Mouse (Mus musculus) midbrain, embryonic 15.5 days (tissue): ENCODE measurements around the gene Agbl4. TPM values are rescaled to one million over a fixed set of nuclear protein-coding genes. Genes with fewer than 3 reads are reported as not detected.
A peak's percentile ranks its signal among the peaks of the same experiment; 100 is the strongest.

Source experiments
- ATAC-seq: fragments of 200-750 bp; cut with Nextera tagmentation; replicated peaks from 2 replicates; pipeline ENCODE4 v1.8.0; 2017; ENCODE audit warnings: moderate TSS enrichment
- H3K27ac ChIP-seq: fragments of 300-500 bp; sonication (generic); 2 replicates; pipeline ENCODE4 v1.5.1; 2015; ENCODE audit warnings: mild to moderate bottlenecking, inconsistent platforms
- H3K27me3 ChIP-seq: fragments of 300-500 bp; sonication (generic); replicated peaks from 2 replicates; pipeline ENCODE4 v1.6.1; 2015; ENCODE audit warnings: inconsistent platforms
- H3K36me3 ChIP-seq: fragments of 300-500 bp; sonication (generic); replicated peaks from 2 replicates; pipeline ENCODE4 v1.6.1; 2015; ENCODE audit warnings: inconsistent platforms
- H3K4me1 ChIP-seq: fragments of 300-500 bp; sonication (generic); 2 replicates; pipeline ENCODE4 v1.6.1; 2015; ENCODE audit warnings: inconsistent platforms
- H3K4me2 ChIP-seq: fragments of 300-500 bp; sonication (generic); 2 replicates; pipeline ENCODE4 v1.6.1; 2015; ENCODE audit warnings: inconsistent platforms, mild to moderate bottlenecking, moderate library complexity
- H3K4me3 ChIP-seq: fragments of 300-500 bp; sonication (generic); 2 replicates; pipeline ENCODE4 v1.5.1; 2015; ENCODE audit warnings: mild to moderate bottlenecking, inconsistent platforms
- H3K9ac ChIP-seq: fragments of 300-500 bp; sonication (generic); 2 replicates; pipeline ENCODE4 v1.6.1; 2015; ENCODE audit warnings: mild to moderate bottlenecking, inconsistent platforms
- H3K9me3 ChIP-seq: fragments of 300-500 bp; sonication (generic); 2 replicates; pipeline ENCODE4 v1.6.1; 2016; ENCODE audit warnings: inconsistent platforms
- WGBS: fragments of 180-500 bp; shearing (Covaris S2); methylation state at CpG from one replicate; pipeline ENCODE4 v1.1.7; 2015; ENCODE audit warnings: mixed read lengths; 5-methylcytosine and 5-hydroxymethylcytosine counted together
- polyA plus RNA-seq: library from polyadenylated mRNA; unstranded; fragments of >200 nt; fragmentation: Nextera tagmentation; extraction: Ambion mirVana; gene quantifications from 2 replicates; pipeline ENCODE4 v1.2.1, GENCODE M21; 2015

The Agbl4 gene
- polyA plus RNA-seq, 1 experiment from 2014 or later, result 2.7 TPM

DNA sequence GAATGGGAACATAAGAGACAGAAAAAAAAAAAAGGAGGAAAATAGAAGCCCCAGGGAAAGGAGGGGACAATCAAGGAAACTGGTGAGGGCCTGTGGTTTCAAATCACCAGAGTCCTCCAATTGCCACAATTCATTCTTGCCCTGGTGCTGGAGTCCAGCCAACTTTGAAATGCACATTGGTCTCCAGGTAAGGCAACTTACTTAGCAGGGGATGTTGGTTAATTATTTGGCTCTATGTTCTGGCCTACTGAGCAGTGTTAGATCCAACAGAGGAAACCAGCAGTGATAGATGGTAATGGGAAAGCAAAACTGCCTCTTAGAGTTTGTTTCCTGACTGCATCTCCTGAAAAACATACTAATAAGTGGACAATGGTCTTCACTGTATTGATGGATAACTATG, 979.7 kb downstream of the Agbl4 start:
- no peak overlapping the region for H3K4me3 ChIP-seq
- H3K36me3 ChIP-seq, result no peaks in the 10 kb centered on the region
- ATAC-seq, result no peak
- H3K4me1 ChIP-seq, result no peaks in the 10 kb centered on the region
- H3K9me3 ChIP-seq, result no peaks in the 10 kb centered on the region
- H3K9ac ChIP-seq, result no peak overlapping the region
- no peak overlapping the region for H3K27ac ChIP-seq
- no peaks in the 10 kb centered on the region for H3K27me3 ChIP-seq
- H3K4me2 ChIP-seq, result no peak overlapping the region

- ATAC-seq, result no peak
- no peak overlapping the region for H3K9ac ChIP-seq
- no peaks in the 10 kb centered on the region for H3K4me1 ChIP-seq
- 97% methylated on average over 3 of the region's 3 CpGs for WGBS
- H3K4me3 ChIP-seq, result no peak overlapping the region
- H3K4me2 ChIP-seq, result no peak overlapping the region
- H3K36me3 ChIP-seq, result no peaks in the 10 kb centered on the region
- no peaks in the 10 kb centered on the region for H3K27me3 ChIP-seq
- no peak overlapping the region for H3K27ac ChIP-seq
- H3K9me3 ChIP-seq, result no peaks in the 10 kb centered on the region
These were observed 980.6 kb downstream of the Agbl4 start for GRCm38 (mm10) chr4:111378071-111378470.

DNA sequence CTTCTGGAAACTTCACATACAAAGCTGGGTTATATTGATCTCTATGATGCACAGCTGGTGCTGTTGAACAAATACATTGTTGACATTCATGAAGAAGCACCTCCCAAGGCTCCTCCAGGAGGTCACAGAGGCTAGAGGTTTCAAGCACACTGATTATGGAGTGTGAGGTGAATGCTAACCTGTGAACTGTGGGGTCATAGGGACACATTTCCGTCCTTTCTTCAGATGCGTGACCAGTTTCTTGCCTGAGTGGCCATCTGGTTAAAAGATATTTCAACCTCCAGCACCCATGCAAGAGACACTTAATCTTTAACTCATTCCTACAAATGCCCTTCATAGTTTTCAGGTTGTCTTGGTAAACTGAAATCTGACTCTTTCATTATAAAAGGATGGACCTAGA, 985.6 kb downstream of the Agbl4 start:
- H3K36me3 ChIP-seq, result no peaks in the 10 kb centered on the region
- no peak overlapping the region for H3K4me2 ChIP-seq
- H3K9me3 ChIP-seq, result no peaks in the 10 kb centered on the region
- no peak overlapping the region for H3K4me3 ChIP-seq
- H3K27me3 ChIP-seq, result no peaks in the 10 kb centered on the region
- WGBS, result 81% methylated on average over 2 of the region's 2 CpGs
- H3K9ac ChIP-seq, result no peak overlapping the region
- no peaks in the 10 kb centered on the region for H3K4me1 ChIP-seq
- no peak for ATAC-seq
- no peak overlapping the region for H3K27ac ChIP-seq

GRCm38 (mm10) chr4:111390736-111391135, 993.3 kb downstream of the Agbl4 start:
- no peak overlapping the region for H3K4me2 ChIP-seq
- no peak overlapping the region for H3K9ac ChIP-seq
- no peaks in the 10 kb centered on the region for H3K9me3 ChIP-seq
- H3K36me3 ChIP-seq, result no peaks in the 10 kb centered on the region
- H3K4me3 ChIP-seq, result no peak overlapping the region
- H3K27ac ChIP-seq, result no peak overlapping the region
- no peaks in the 10 kb centered on the region for H3K4me1 ChIP-seq
- no peaks in the 10 kb centered on the region for H3K27me3 ChIP-seq
- no peak for ATAC-seq

GRCm38 (mm10) chr4:111399784-111400183, 1002.3 kb downstream of the Agbl4 start:
- H3K4me2 ChIP-seq, result no peak overlapping the region
- no peaks in the 10 kb centered on the region for H3K27me3 ChIP-seq
- no peak for ATAC-seq
- H3K36me3 ChIP-seq, result no peaks in the 10 kb centered on the region
- no peaks in the 10 kb centered on the region for H3K4me1 ChIP-seq
- H3K4me3 ChIP-seq, result no peak overlapping the region
- H3K9ac ChIP-seq, result no peak overlapping the region
- no peak overlapping the region for H3K27ac ChIP-seq
- H3K9me3 ChIP-seq, result no peaks in the 10 kb centered on the region

DNA sequence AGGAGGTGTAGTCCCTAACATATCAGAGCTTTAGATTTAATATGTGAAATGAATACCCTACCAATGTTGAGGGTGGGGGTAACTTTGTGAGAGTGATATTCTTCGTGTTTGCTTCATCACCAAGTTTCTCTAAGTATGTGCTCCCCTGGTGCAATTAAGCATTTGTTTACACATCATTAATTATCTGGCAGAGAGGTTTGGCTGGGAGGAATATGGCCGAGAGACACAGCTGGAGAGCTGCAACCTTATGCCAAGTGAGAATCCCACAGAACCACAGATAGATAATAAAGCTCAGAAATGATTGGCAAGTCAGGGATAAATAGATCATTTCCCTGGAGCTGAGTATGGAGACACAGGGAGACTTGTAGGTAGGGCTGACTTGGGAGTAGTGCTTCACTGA, 1003.2 kb downstream of the Agbl4 start:
- no peaks in the 10 kb centered on the region for H3K36me3 ChIP-seq
- no peak overlapping the region for H3K27ac ChIP-seq
- H3K27me3 ChIP-seq, result no peaks in the 10 kb centered on the region
- 47% methylated on average over 2 of the region's 2 CpGs for WGBS
- no peak for ATAC-seq
- H3K9ac ChIP-seq, result no peak overlapping the region
- H3K9me3 ChIP-seq, result no peaks in the 10 kb centered on the region
- H3K4me2 ChIP-seq, result no peak overlapping the region
- no peak overlapping the region for H3K4me3 ChIP-seq
- no peaks in the 10 kb centered on the region for H3K4me1 ChIP-seq

DNA sequence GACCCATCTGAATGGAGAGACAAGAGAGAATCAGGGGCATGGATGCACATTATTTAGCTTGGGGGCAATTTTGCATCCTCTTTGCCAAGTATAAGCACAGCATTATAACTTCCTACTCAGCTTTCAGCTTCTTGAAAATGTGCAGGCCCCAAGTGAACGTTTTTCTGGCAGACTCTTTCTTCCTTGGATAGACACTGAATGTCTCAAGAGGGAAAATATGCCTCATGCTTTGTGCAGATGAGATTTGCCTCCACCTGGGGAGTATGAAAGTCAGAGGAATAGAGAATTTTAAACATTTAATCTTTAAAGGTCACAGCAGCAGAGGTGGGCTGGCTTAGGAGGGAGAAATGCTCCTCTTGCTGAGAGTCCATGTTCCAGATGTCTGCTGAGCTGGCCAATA, 1005.8 kb downstream of the Agbl4 start:
- H3K9ac ChIP-seq, result no peak overlapping the region
- no peak overlapping the region for H3K27ac ChIP-seq
- no peak overlapping the region for H3K4me3 ChIP-seq
- no peak overlapping the region for H3K4me2 ChIP-seq
- 58% methylated on average over 1 of the region's 1 CpGs for WGBS
- no peaks in the 10 kb centered on the region for H3K27me3 ChIP-seq
- H3K36me3 ChIP-seq, result no peaks in the 10 kb centered on the region
- ATAC-seq, result no peak
- H3K4me1 ChIP-seq, result no peaks in the 10 kb centered on the region
- no peaks in the 10 kb centered on the region for H3K9me3 ChIP-seq

DNA sequence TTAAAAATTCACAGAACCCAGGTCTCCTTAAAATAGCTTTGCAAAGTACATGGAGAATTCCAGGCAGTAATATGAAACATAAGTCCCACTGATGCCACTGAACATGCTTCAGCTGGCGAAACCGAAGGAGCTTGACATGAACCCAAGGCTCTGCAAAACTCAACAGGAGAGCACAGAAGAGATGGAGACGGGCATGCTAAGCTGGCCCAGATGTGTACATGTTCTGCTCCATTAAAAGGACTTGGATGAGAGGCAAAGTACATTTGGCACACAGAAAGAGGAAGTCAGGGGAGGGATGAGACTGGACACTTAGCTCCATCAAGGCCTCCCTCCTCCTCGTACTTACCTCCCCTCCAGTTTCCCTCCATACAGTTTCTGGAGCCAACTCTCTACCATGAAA, 1013.3 kb downstream of the Agbl4 start:
- 84% methylated on average over 4 of the region's 4 CpGs for WGBS

DNA sequence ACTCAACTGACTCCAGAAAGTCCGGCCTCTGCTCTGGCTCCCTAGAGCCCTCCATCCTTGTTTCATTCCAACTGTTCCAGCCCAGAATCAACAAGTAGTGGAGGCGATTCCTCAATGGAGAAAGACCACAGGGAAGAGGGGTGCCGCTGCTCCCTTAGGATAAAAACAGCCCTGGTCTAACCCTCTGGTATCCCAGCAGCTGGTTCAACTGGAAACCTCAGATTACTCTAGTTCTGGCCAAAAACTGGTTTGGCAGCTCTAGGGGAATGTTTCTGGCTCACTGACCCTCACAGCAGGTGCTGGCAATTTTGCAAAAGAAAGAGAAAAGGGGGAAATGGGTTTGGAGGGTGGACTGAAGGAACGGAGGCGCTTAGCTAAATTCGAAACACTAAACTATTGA, 1016.9 kb downstream of the Agbl4 start:
- Histone ChIP-seq H3K27ac (peak overlapping the region; percentile 94), H3K4me3 (peak overlapping the region; percentile 96), H3K4me1 (peaks cover 35% of the 10 kb centered on the region), H3K9me3 (no peaks in the 10 kb centered on the region), H3K27me3 (no peaks in the 10 kb centered on the region), H3K36me3 (no peaks in the 10 kb centered on the region), H3K4me2 (peak overlapping the region; percentile 72), H3K9ac (peak overlapping the region; percentile 100)
- 0% methylated on average over 6 of the region's 6 CpGs for WGBS
- ATAC-seq, result peak; percentile 27

More for the DNA sequence above, 1013.3 kb downstream of the Agbl4 start:
- H3K9ac ChIP-seq, result no peak overlapping the region
- no peaks in the 10 kb centered on the region for H3K27me3 ChIP-seq
- H3K36me3 ChIP-seq, result no peaks in the 10 kb centered on the region
- H3K9me3 ChIP-seq, result no peaks in the 10 kb centered on the region
- no peak overlapping the region for H3K27ac ChIP-seq
- no peak overlapping the region for H3K4me2 ChIP-seq
- H3K4me3 ChIP-seq, result no peak overlapping the region
- ATAC-seq, result no peak
- H3K4me1 ChIP-seq, result peaks cover 6% of the 10 kb centered on the region

DNA sequence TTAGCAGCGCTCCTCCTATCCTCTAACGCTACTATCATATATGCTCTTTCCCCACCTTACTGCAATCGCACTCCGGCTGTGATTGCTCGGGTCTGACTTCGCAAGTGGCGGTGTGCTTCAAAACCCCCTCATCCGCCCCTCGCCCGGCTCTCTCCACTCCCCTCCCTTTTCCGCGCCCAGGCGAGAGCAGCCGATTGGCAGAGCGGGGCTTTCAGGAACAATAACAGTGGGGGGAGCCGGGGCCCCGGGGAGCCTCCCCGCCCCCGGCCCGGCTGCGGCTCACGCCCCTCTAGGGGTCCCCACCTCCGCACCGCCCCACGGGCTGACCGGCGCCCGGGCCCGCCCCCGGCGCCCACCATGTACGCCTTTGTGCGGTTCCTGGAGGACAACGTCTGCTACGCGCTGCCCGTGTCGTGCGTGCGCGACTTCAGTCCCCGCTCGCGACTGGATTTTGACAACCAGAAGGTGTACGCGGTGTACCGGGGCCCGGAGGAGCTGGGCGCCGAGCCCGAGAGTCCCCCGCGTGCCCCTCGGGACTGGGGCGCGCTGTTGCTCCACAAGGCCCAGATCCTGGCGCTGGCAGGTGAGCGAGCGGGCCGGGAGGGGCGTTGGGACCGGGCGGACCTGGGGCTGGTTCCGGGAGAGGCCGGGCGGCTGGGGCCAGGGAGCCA, 1017.5 kb downstream of the Agbl4 start, which contains the start of gene Bend5:
Gene Bend5 (plus strand): TSS at position 189 of the 671 bp plus-strand sequence.
- Histone ChIP-seq H3K9ac (peak within 1 kb of the TSS; percentile 100), H3K27me3 (no peaks in the 10 kb centered on the region), H3K4me2 (peak within 1 kb of the TSS; percentile 72), H3K4me3 (peak within 1 kb of the TSS; percentile 96), H3K27ac (peak within 1 kb of the TSS; percentile 94), H3K36me3 (no peaks in the 10 kb centered on the region), H3K9me3 (no peaks in the 10 kb centered on the region), H3K4me1 (peaks cover 35% of the 10 kb centered on the region)
- ATAC-seq, result peak; percentile 98
- under 1% methylated on average over 66 of the region's 66 CpGs for whole genome bisulfite sequencing

GRCm38 (mm10) chr4:111416126-111416525, 1018.7 kb downstream of the Agbl4 start:
- peak overlapping the region; percentile 96 for H3K4me3 ChIP-seq
- peak overlapping the region; percentile 72 for H3K4me2 ChIP-seq
- ATAC-seq, result no peak
- H3K27ac ChIP-seq, result 0 out of 2 replicates have a peak overlapping the region, but pooled peaks have one; percentile 94
- 65% methylated on average over 3 of the region's 3 CpGs for WGBS
- H3K4me1 ChIP-seq, result peaks cover 35% of the 10 kb centered on the region
- H3K9me3 ChIP-seq, result no peaks in the 10 kb centered on the region
- no peaks in the 10 kb centered on the region for H3K36me3 ChIP-seq
- no peaks in the 10 kb centered on the region for H3K27me3 ChIP-seq
- H3K9ac ChIP-seq, result peak overlapping the region; percentile 100

DNA sequence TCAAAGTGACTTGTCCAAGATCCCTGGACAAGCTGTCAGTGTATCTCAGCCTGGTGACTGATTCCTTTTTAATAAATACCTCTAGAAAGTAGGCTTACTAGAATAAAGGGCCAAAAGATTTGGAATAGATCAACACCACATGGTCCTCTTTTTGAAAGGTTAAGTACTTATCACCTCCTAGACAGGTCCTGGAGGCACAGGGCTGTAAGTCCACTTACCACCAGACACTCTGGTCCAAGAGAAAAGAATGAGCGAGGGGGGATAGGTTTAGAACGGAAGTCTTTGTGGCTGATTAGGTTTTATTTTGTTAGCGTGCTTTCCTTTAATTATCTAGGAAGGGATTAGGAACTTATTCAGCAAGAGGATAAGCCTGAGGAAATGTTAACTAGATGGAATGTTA, 1019.1 kb downstream of the Agbl4 start:
- no peak overlapping the region for H3K9ac ChIP-seq

GRCm38 (mm10) chr4:111417716-111418115, 1020.3 kb downstream of the Agbl4 start:
- peak overlapping the region; percentile 72; the same call in 1 of the 2 replicates for H3K4me2 ChIP-seq
- no peak for ATAC-seq
- peaks cover 35% of the 10 kb centered on the region for H3K4me1 ChIP-seq

More for the DNA sequence above, 1019.1 kb downstream of the Agbl4 start:
- Histone ChIP-seq H3K9me3 (no peaks in the 10 kb centered on the region), H3K4me1 (peaks cover 35% of the 10 kb centered on the region), H3K27me3 (no peaks in the 10 kb centered on the region), H3K36me3 (no peaks in the 10 kb centered on the region), H3K27ac (no peak overlapping the region), H3K4me2 (peak overlapping the region; percentile 72), H3K4me3 (peak overlapping the region; percentile 96)
- WGBS, result 37% methylated on average over 3 of the region's 3 CpGs
- no peak for ATAC-seq

More at GRCm38 (mm10) chr4:111417716-111418115, 1020.3 kb downstream of the Agbl4 start:
- Histone ChIP-seq H3K27ac (no peak overlapping the region), H3K4me3 (no peak overlapping the region), H3K36me3 (no peaks in the 10 kb centered on the region), H3K9ac (no peak overlapping the region), H3K27me3 (no peaks in the 10 kb centered on the region), H3K9me3 (no peaks in the 10 kb centered on the region)
- WGBS, result 95% methylated on average over 5 of the region's 5 CpGs
